Mouse (Mus musculus): ENCODE results near the gene Rpl15.
"Not testable (repeated sequence)": the region's sequence is repeated elsewhere in the genome, so short reads cannot be mapped to it uniquely, and the experiment has no call there.

Rpl15 gene

DNA sequence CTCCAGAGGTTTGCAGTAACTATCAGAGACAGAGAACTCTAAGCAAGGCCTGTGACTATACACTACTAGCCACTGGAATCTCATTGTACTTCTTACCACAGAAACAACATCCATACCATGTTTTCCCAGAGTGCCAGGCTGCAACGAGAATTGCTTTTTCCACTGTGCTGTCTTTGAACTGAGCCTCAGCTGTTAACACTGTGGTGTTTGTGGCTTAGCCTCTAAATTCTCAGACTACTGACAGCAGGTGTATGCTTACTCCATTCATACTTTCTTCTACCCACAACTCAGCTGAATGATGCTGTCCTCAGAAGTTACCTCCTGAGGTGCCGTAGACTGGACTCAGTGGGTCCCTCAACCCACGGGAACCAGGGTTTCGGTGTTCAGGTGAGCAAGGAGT lies 29.4 kb downstream of the Rpl15 start:
- DNase-seq (ENCODE audit: low read depth, low spot score) = no peak

- no peak for DNase-seq (ENCODE audit: low read depth, low spot score)
These were observed 31.1 kb downstream of the Rpl15 start for GRCm38 (mm10) chr14:18240132-18240531.

- DNase-seq (ENCODE audit: low read depth, low spot score) = peak; percentile 64
These were observed 32.1 kb downstream of the Rpl15 start, which contains the start of gene Nr1d2 for GRCm38 (mm10) chr14:18238750-18239731. Gene Nr1d2 (minus strand): TSS chr14:18239127.

DNA sequence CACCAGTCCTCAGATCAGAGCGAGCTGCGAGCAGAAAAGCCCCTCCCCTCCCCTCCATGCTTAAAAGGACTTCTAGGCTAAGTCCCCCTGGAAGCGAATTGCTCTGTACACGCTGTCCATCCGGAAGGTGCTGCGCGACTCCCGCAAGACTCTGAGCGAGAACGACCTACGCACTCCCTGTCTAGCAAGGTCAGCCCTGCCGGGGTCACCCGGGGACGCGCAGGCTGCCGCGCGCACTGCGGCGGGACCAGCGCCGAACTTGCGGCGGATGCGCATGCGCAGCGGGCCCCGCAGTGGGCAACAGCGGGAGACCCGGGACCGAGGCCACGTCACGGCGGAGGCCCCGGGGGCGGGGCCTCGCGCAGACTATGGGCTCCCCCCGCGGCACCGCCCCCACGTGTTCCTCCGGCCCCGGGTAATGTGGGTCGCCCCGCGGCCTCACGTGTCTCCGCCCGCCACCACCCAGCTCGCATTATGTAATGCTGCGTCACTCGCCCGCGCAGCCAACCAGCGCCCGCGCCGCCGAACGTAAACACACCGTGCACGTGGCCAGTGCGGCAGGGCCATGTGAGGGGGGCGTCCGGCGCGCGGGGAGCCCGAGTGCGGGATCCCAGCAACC lies 33.0 kb downstream of the Rpl15 start:
- peak; percentile 65 for DNase-seq (ENCODE audit: low read depth, low spot score)

GRCm38 (mm10) chr14:18237381-18237780 lies 33.8 kb downstream of the Rpl15 start:
- DNase-seq (ENCODE audit: low read depth, low spot score) = no peak

DNA sequence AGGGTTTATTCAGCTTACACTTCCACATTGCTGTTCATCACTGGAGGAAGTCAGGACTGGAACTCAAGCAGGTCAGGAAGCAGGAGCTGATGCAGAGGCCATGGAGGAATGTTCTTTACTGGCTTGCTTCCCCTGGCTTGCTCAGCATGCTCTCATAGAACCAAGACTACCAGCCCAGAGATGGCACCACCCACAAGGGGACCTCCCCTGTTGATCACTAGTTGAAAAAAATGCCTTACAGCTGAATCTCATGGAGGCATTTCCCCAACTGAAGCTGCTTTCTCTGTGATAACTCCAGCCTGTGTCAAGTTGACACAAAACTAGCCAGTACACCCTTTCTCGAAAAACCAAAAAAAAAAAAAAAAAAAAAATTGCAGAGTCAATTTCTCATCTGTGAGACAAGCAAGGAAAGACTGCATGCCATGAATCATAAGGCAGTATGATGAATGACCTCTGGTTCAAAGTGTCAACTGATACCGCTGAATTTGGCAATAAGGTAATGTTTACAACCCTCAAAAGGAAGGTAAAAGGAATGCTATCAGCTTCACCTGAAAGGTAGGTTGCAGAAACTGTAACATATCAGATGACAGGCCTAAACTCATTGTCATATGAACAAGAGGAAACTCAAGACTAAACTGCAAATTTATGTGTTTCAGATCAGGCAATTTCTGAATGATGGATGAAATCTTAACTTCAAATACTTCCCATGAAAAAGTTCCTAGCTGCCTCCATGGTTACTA lies 34.5 kb downstream of the Rpl15 start:
- DNase-seq (ENCODE audit: low read depth, low spot score) = not testable (repeated sequence)

- DNase-seq (ENCODE audit: low read depth, low spot score) = no peak
These were observed 36.9 kb downstream of the Rpl15 start for GRCm38 (mm10) chr14:18233981-18234960.

DNA sequence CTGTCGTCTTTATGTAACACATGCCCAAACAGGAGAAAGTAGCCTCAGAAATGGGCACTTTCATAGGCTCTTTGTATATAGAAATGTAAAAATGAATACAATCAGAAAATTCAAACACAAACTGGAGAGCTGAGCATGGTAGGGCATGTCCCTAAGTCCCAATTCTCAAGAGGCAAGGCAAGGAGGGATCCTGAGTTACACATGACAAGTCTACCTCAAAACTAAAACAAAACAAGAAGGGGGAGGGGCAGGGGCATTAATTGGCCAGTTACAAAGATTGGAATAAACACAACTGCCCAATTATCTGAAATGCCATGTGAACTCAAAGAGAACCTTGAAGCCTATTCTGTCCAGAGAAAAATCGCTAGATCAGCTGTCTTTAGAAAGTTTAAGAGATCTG lies 38.1 kb downstream of the Rpl15 start:
- DNase-seq (ENCODE audit: low read depth, low spot score) = no peak

- DNase-seq (ENCODE audit: low read depth, low spot score) = not testable (repeated sequence)
These were observed 39.3 kb downstream of the Rpl15 start for GRCm38 (mm10) chr14:18231866-18232265.

DNA sequence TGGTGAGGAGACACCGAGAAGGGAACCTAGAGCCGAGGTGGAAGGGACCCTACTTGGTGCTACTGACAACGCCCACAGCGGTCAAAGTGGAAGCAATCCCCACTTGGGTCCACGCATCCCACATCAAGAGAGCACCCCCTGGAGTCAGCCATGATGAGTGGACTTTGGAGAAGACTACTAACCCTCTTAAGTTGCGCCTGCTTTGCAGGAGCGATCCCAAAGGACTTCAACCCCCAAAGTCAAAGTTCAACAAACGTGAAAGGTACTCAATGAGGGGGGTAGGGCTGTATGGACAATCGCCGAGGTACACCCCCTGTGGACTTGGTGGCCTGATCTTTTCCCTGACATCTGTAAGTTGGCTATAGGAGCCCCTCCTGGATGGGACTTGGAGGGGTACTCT lies 41.4 kb downstream of the Rpl15 start:
- not testable (repeated sequence) for DNase-seq (ENCODE audit: low read depth, low spot score)

- not testable (repeated sequence) for DNase-seq (ENCODE audit: low read depth, low spot score)
These were observed 45.0 kb downstream of the Rpl15 start for GRCm38 (mm10) chr14:18226181-18226580.

DNA sequence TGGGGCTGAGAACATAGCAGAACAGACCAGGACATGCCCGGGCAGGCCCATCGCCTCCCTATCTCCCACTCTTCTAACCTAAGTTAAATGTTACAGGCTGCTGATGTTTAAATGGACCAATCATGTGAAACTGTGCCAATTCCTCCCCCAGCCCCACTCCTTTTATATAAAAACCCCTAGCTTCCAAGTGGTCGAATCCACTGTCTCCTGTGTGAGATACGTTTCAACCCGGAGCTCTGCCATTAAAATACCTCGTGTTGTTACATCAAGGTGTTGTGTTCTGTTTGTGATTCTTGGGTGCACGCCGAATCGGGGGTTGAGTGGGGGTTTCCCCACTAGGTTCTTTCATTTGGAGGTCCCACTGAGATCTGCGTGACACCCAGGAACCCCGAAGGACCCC lies 45.8 kb downstream of the Rpl15 start:
- not testable (repeated sequence) for DNase-seq (ENCODE audit: low read depth, low spot score)

GRCm38 (mm10) chr14:18221977-18222376 lies 49.2 kb downstream of the Rpl15 start:
- no peak for DNase-seq (ENCODE audit: low read depth, low spot score)
